Mouse (Mus musculus) kidney, adult 2 months (tissue): ENCODE data around the gene Psmb8.

Experiments
- CTCF ChIP-seq: fragments of 200-500 bp; conservative IDR thresholded peaks from 2 replicates; pipeline ENCODE4 v1.5.1; 2011; ENCODE audit warnings: low read depth, mild to moderate bottlenecking, control low read depth, low read length, moderate library complexity, mixed read lengths; ENCODE audit not compliant: insufficient read depth, insufficient read length
- POLR2A ChIP-seq: fragments of 200-500 bp; IDR thresholded peaks from one replicate; pipeline ENCODE4 v1.6.1; 2011; ENCODE audit warnings: low read depth, low read length, control low read depth

GRCm38 (mm10) chr17:34194723-34195122, 2.8 kb upstream of the Psmb8 start:
- TF ChIP-seq POLR2A (no peak), CTCF (no peak)
